Mouse (Mus musculus) CH12.LX (cell line): ENCODE results near the gene Fes.

Experiments used
- CHD2 ChIP-seq: IDR thresholded peaks from 2 replicates; pipeline ENCODE4 v1.6.1; 2011; ENCODE audit warnings: low read length, improper control_type of control experiment
- CTCF ChIP-seq, 2 experiments: IDR thresholded peaks in 1 of 2; conservative IDR thresholded peaks in 1 of 2; 2 replicates each; pipeline ENCODE4 v1.5.1; 2011 to 2012; ENCODE audit warnings: low read depth in 2 of 2, low read length in 2 of 2, improper control_type of control experiment in 1 of 2, inconsistent platforms in 1 of 2, mild to moderate bottlenecking in 1 of 2, moderate library complexity in 1 of 2
- ELF1 ChIP-seq: IDR thresholded peaks from 2 replicates; pipeline ENCODE4 v1.6.1; 2014; ENCODE audit warnings: low read depth, mild to moderate bottlenecking, inconsistent platforms, low read length, improper control_type of control experiment
- EP300 ChIP-seq: IDR thresholded peaks from 2 replicates; pipeline ENCODE4 v1.6.1; 2011; ENCODE audit warnings: low read length, improper control_type of control experiment
- JUN ChIP-seq: IDR thresholded peaks from 2 replicates; pipeline ENCODE4 v1.6.1; 2011; ENCODE audit warnings: low read depth, mild to moderate bottlenecking, low read length, improper control_type of control experiment, moderate library complexity; ENCODE audit not compliant: insufficient read depth
- NELFE ChIP-seq: IDR thresholded peaks from 2 replicates; pipeline ENCODE4 v1.6.1; 2011; ENCODE audit warnings: low read depth, low read length, improper control_type of control experiment
- POLR2AphosphoS2 ChIP-seq: IDR thresholded peaks from 2 replicates; pipeline ENCODE4 v1.6.1; 2011; ENCODE audit warnings: low read depth, low read length, improper control_type of control experiment
- USF2 ChIP-seq: conservative IDR thresholded peaks from 2 replicates; pipeline ENCODE4 v1.6.1; 2011; ENCODE audit warnings: low read depth, low read length, improper control_type of control experiment
- ZMIZ1 ChIP-seq: IDR thresholded peaks from 2 replicates; pipeline ENCODE4 v1.6.1; 2012; ENCODE audit warnings: low read depth, mild to moderate bottlenecking, inconsistent platforms, low read length, improper control_type of control experiment

- TF ChIP-seq EP300 (no peak), CTCF (conservative IDR thresholded peaks at IDR 0.05 in 1 of 2, IDR thresholded peaks at IDR 0.05 in 1 of 2; ENCODE audit: low read depth in 2 of 2, low read length in 2 of 2) (no peak), ELF1 (no peak), NELFE (no peak), ZMIZ1 (no peak), POLR2AphosphoS2 (no peak), JUN (no peak), USF2 (no peak), CHD2 (no peak)
Measured at GRCm38 (mm10) chr7:80400571-80400970, 12.8 kb upstream of the Fes start.
